Mouse (Mus musculus) pancreas, adult 10 weeks (tissue): ENCODE data around the gene Ceacam20. TPM values are rescaled to one million over a fixed set of nuclear protein-coding genes. Genes with fewer than 3 reads are reported as not detected.

Source experiments
- polyA plus RNA-seq: library from polyadenylated mRNA; stranded (reverse); fragments of 350-450 nt; fragmentation: Illumina TruSeq; extraction: RNeasy Lipid Tissue Mini Kit (QIAGEN cat#74804); gene quantifications from one replicate; pipeline ENCODE4 v1.2.3, GENCODE M21; 2015; ENCODE audit warnings: low read depth, low replicate concordance; ENCODE audit not compliant: insufficient read depth

The Ceacam20 gene
- not detected for polyA plus RNA-seq

DNA sequence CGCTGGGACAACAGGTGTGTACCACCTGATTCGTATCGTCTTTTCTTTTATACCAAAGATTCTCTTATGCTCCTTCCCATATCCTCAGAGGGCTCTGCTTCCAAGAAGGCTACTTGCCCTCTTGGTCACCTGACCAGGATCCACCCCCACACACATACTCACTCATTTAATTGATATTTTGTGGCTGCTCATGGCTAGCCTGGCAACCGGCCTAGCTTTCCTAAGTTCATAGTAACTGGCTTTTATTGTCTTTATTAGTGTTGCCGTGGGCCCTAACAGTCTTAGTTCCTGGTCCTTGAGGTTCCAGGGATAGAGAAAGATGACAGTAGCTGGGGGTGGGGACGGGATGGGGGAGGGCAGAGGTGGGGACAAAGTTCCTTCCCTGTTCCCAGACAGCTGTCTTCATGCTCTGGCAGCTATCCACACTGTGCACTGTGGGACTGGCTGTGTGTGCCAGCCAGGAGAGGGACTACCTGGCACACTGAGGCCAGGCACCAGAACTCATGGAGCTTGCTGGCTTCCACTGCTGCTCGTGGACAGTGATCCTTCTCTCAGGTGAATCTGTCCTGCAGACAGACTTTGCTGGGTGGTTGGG lies at the start of gene Ceacam20:
Gene Ceacam20, plus strand, starts transcription at position 428 of the 595 bp plus-strand sequence.

GRCm38 (mm10) chr7:19920506-19921261 lies 44.5 kb upstream of the Ceacam20 start, which contains the start of gene Pvr:
Gene Pvr, minus strand, starts transcription at chr7:19921160.

GRCm38 (mm10) chr7:19950589-19950988 lies 14.6 kb upstream of the Ceacam20 start, which contains the start of gene Igsf23:
Gene Igsf23, minus strand, starts transcription at chr7:19950756.

GRCm38 (mm10) chr7:19991165-19991564 lies 26.0 kb downstream of the Ceacam20 start, which contains the start of gene Nlrp9b:
Gene Nlrp9b, plus strand, starts transcription at chr7:19991465.

Other genes starting within 250 kb of the Ceacam20 start
- 10.2 TPM for gene Tomm40, start 250.0 kb upstream of the Ceacam20 start, polyA plus RNA-seq
- gene Nectin2, start 214.9 kb upstream of the Ceacam20 start, polyA plus RNA-seq: 7.7 TPM
- gene Bcam, start 194.4 kb upstream of the Ceacam20 start, polyA plus RNA-seq: 37.8 TPM
- 4.5 TPM for gene Cblc, start 168.6 kb upstream of the Ceacam20 start, polyA plus RNA-seq
- gene Bcl3, start 142.6 kb upstream of the Ceacam20 start, polyA plus RNA-seq: 11.1 TPM
- not detected for gene Gm19345, start 113.4 kb upstream of the Ceacam20 start, polyA plus RNA-seq
- not detected for gene Ceacam16, start 104.1 kb upstream of the Ceacam20 start, polyA plus RNA-seq
- gene Ceacam19, start 77.4 kb upstream of the Ceacam20 start, polyA plus RNA-seq: not detected
- gene Pvr, start 44.3 kb upstream of the Ceacam20 start, polyA plus RNA-seq: 5.6 TPM
- 0.96 TPM for gene Igsf23, start 14.7 kb upstream of the Ceacam20 start, polyA plus RNA-seq
- gene Nlrp9b, start 26.1 kb downstream of the Ceacam20 start, polyA plus RNA-seq: 0.39 TPM
- not detected for gene Vmn1r91, start 134.3 kb downstream of the Ceacam20 start, polyA plus RNA-seq
- not detected for gene Gm16442, start 157.2 kb downstream of the Ceacam20 start, polyA plus RNA-seq
- not detected for gene Vmn1r93, start 173.7 kb downstream of the Ceacam20 start, polyA plus RNA-seq
- gene Vmn1r94, start 203.0 kb downstream of the Ceacam20 start, polyA plus RNA-seq: not detected
- not detected for gene Vmn1r95, start 228.3 kb downstream of the Ceacam20 start, polyA plus RNA-seq
- not detected for gene Gm6164, start 240.2 kb downstream of the Ceacam20 start, polyA plus RNA-seq